Mouse (Mus musculus): ENCODE data around the gene Nit2. TPM values are rescaled to one million over a fixed set of nuclear protein-coding genes. Genes with fewer than 3 reads are reported as not detected.

Nit2 gene
- 45.5 TPM for polyA plus RNA-seq (2014; fragmentation: Illumina TruSeq; extraction: RNeasy Lipid Tissue Mini Kit (QIAGEN cat#74804); ENCODE audit: low read depth, low replicate concordance)

DNA sequence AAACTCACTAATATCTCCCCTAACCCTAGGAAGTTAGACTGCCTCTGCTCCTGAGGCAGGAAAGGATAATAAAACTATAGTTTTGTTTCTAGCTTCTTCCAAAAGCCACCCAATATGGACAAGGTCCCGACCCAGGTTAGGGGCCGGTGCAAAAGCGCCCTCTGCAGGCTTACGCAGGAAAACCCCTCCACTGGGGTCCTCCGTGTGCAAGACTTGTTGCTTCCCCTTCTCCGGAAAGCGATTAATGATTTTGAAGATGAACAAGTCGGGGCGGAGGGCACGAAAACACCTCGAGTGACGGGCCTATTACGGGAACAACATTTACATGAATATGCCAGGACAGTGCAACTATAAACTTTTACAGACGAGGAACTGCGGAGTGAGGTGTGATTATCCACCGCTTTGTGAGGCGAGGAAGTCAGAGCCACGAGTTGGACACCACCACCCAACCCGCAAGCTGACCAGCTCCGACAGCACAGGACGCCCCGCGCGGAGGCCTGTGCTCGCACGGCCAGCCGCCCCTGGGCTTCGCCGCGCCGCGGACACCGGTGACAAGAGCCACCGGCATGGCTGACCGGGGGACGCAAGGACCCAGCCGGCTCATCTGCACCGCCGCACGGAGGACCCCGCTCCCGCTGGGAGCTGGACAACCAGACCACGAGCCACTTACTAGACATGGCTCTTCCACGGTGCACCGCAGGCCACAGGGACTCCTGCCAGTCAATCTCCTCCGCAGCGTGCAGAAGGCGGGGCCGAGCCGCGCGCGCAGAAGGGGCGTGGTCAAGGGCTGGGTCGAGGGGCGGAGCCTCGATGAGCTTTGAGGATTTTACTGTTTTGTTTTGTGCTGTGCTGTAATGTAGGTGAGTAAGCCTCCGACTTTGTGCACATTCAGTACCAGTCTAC, at the start of gene Nit2:
TSS of gene Nit2 (minus strand) at position 731 of the 903 bp plus-strand sequence.

DNA sequence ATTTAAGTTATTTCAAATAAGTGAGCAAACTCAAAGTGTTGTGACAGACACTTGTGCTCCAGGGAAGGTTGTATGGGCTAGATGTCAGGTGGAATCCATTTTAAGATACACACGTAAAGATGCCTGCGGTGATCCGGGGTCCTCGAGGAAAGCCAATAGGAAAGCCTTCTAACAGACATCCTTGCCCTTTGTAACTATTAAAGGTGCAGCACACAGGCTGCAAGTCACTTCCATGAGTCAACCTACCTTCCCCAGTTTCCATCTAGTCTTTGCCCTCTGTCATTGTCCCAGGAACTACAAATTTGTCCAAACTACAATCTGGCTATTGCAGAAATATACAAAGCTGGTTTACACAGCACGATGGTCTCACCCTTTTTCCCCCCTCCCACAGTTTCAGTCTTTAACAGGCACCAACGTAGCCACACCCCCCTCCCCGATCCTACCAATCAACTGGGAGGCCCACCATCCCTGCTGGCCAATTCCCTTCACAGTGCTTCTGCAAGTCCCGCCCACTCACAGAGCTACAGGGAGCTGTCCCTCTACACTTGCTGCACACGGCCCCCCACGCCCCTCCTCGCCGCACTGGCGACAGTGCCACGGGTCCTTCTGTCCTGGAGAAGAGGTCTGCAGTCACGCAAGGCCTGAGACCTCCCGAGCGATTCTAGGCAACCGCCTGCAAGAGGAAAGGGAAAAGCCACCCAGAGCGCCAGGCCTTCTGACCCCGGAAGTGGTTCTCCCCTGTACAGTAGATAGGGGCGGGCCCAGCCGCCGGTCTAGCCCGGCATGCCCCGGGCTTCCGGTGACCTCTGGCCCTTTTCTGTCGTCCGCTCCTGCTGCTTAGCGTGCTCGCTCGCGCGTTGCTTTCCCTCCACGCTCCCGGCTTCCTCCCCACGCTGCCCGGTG, 46.0 kb downstream of the Nit2 start, which contains the start of gene Tomm70a:
TSS of gene Tomm70a (plus strand) at position 791 of the 903 bp plus-strand sequence.

Other genes with a start within 250 kb of the Nit2 start
- not detected for gene Lnp1, start 239.3 kb downstream of the Nit2 start, polyA plus RNA-seq (2014; fragmentation: Illumina TruSeq; extraction: RNeasy Lipid Tissue Mini Kit (QIAGEN cat#74804); ENCODE audit: low read depth, low replicate concordance)
- not detected for gene Tmem45a2, start 96.0 kb downstream of the Nit2 start, polyA plus RNA-seq (2014; fragmentation: Illumina TruSeq; extraction: RNeasy Lipid Tissue Mini Kit (QIAGEN cat#74804); ENCODE audit: low read depth, low replicate concordance)
- 110 TPM for gene Tomm70a, start 45.6 kb downstream of the Nit2 start, polyA plus RNA-seq (2014; fragmentation: Illumina TruSeq; extraction: RNeasy Lipid Tissue Mini Kit (QIAGEN cat#74804); ENCODE audit: low read depth, low replicate concordance)
- 97.3 TPM for gene Tbc1d23, start 64.2 kb upstream of the Nit2 start, polyA plus RNA-seq (2014; fragmentation: Illumina TruSeq; extraction: RNeasy Lipid Tissue Mini Kit (QIAGEN cat#74804); ENCODE audit: low read depth, low replicate concordance)
- not detected for gene Tmem30c, start 125.5 kb upstream of the Nit2 start, polyA plus RNA-seq (2014; fragmentation: Illumina TruSeq; extraction: RNeasy Lipid Tissue Mini Kit (QIAGEN cat#74804); ENCODE audit: low read depth, low replicate concordance)
- 256 TPM for gene Filip1l, start 185.8 kb upstream of the Nit2 start, polyA plus RNA-seq (2014; fragmentation: Illumina TruSeq; extraction: RNeasy Lipid Tissue Mini Kit (QIAGEN cat#74804); ENCODE audit: low read depth, low replicate concordance)